Mouse (Mus musculus): ENCODE measurements at regions not wholly inside any gene's neighbourhood (a gene's known extent, or its start where the extent isn't known, plus 50 kb on each side); places are given as distances from the start of the nearest gene placed in this dataset.

GRCm38 (mm10) chr16:76153766-76154525 is 131.9 kb upstream of the Samsn1 start:
- Histone ChIP-seq H3K4me2 (ENCODE audit: insufficient read depth, low read depth, poor library complexity, severe bottlenecking) (no peak overlapping the region), H3K27ac (ENCODE audit: insufficient read depth, low read depth) (no peak overlapping the region), H3K9me3 (replicated peaks; ENCODE audit: low read length) (peaks cover 72% of the 10 kb centered on the region), H3K36me3 (replicated peaks in 1 of 2; ENCODE audit: control insufficient read depth in 1 of 2, insufficient read depth in 1 of 2, low read length in 1 of 2) (no peaks in the 10 kb centered on the region), H3K4me1 (ENCODE audit: control insufficient read depth in 1 of 2, insufficient read depth in 2 of 2) (no peaks in the 10 kb centered on the region), H3K79me2 (replicated peaks; ENCODE audit: control insufficient read depth, extremely low read depth, insufficient read depth, poor library complexity, severe bottlenecking) (no peaks in the 10 kb centered on the region), H3K4me3 (replicated peaks in 1 of 3; ENCODE audit: low read depth in 2 of 3, low read length in 2 of 3, poor library complexity in 1 of 3) (no peak overlapping the region), H3K9ac (ENCODE audit: insufficient read depth, low read depth) (no peak overlapping the region), H3K27me3 (replicated peaks) (no peaks in the 10 kb centered on the region)
- no peak for DNase-seq (ENCODE audit: extremely low read depth)
- dilution Hi-C loops (cut with MboI; ENCODE audit: extremely low pct_ligation_motif_present, extremely low pct_unique_long_range_greater_than_20kb, low sequenced_read_pairs) (no loop called here), in situ Hi-C loops (cut with MboI; ENCODE audit: low pct_ligation_motif_present, low pct_unique_long_range_greater_than_20kb, low sequenced_read_pairs) (no loop called here)
- TF ChIP-seq KAT2A (IDR thresholded peaks at IDR 0.05; ENCODE audit: insufficient replicate concordance, low read length) = no peak

- Histone ChIP-seq H3K79me2 (replicated peaks; ENCODE audit: control insufficient read depth, extremely low read depth, insufficient read depth, poor library complexity, severe bottlenecking) (no peaks in the 10 kb centered on the region), H3K27me3 (replicated peaks) (no peaks in the 10 kb centered on the region), H3K4me2 (ENCODE audit: insufficient read depth, low read depth, poor library complexity, severe bottlenecking) (no peak overlapping the region), H3K4me3 (replicated peaks in 1 of 3; ENCODE audit: low read depth in 2 of 3, low read length in 2 of 3, poor library complexity in 1 of 3) (no peak overlapping the region), H3K4me1 (ENCODE audit: control insufficient read depth in 1 of 2, insufficient read depth in 2 of 2) (no peaks in the 10 kb centered on the region), H3K9ac (ENCODE audit: insufficient read depth, low read depth) (no peak overlapping the region), H3K36me3 (replicated peaks in 1 of 2; ENCODE audit: control insufficient read depth in 1 of 2, insufficient read depth in 1 of 2, low read length in 1 of 2) (no peaks in the 10 kb centered on the region), H3K9me3 (replicated peaks; ENCODE audit: low read length) (peaks cover 65% of the 10 kb centered on the region), H3K27ac (ENCODE audit: insufficient read depth, low read depth) (no peak overlapping the region)
- no peak for DNase-seq (ENCODE audit: extremely low read depth)
- in situ Hi-C loops (cut with MboI; ENCODE audit: low pct_ligation_motif_present, low pct_unique_long_range_greater_than_20kb, low sequenced_read_pairs) (no loop called here), dilution Hi-C loops (cut with MboI; ENCODE audit: extremely low pct_ligation_motif_present, extremely low pct_unique_long_range_greater_than_20kb, low sequenced_read_pairs) (no loop called here)
- TF ChIP-seq BHLHE40 (IDR thresholded peaks at IDR 0.05; ENCODE audit: low read depth, low read length) (no peak), KAT2A (IDR thresholded peaks at IDR 0.05; ENCODE audit: insufficient replicate concordance, low read length) (no peak), POLR2AphosphoS2 (IDR thresholded peaks at IDR 0.05; ENCODE audit: low read depth, low read length) (no peak), USF2 (conservative IDR thresholded peaks at IDR 0.05; ENCODE audit: low read depth, low read length) (no peak), IRF4 (IDR thresholded peaks at IDR 0.05; ENCODE audit: low read depth, low read length) (no peak), PAX5 (IDR thresholded peaks at IDR 0.05; ENCODE audit: low read length) (no peak), ETS1 (conservative IDR thresholded peaks at IDR 0.05; ENCODE audit: low read depth, low read length) (no peak), CHD2 (IDR thresholded peaks at IDR 0.05; ENCODE audit: low read length) (no peak), JUN (IDR thresholded peaks at IDR 0.05; ENCODE audit: insufficient read depth, low read depth, low read length) (no peak)
Measured at GRCm38 (mm10) chr16:76149581-76149980, 127.5 kb upstream of the Samsn1 start.

- in situ Hi-C loops (cut with MboI; ENCODE audit: low pct_ligation_motif_present, low pct_unique_long_range_greater_than_20kb, low sequenced_read_pairs) = no loop called here
Measured at GRCm38 (mm10) chr16:76133892-76134291, 111.8 kb upstream of the Samsn1 start.

More at GRCm38 (mm10) chr16:76133892-76134291, 111.8 kb upstream of the Samsn1 start:
- no peaks in the 10 kb centered on the region for H3K4me1 ChIP-seq (ENCODE audit: control insufficient read depth in 1 of 2, insufficient read depth in 2 of 2)
- dilution Hi-C loops (cut with MboI; ENCODE audit: extremely low pct_ligation_motif_present, extremely low pct_unique_long_range_greater_than_20kb, low sequenced_read_pairs) = no loop called here
- H3K4me2 ChIP-seq (ENCODE audit: insufficient read depth, low read depth, poor library complexity, severe bottlenecking) = no peak overlapping the region
- no peak overlapping the region for H3K9ac ChIP-seq (ENCODE audit: insufficient read depth, low read depth)
- no peak for DNase-seq (ENCODE audit: extremely low read depth)
- H3K27me3 ChIP-seq (replicated peaks) = no peaks in the 10 kb centered on the region
- no peaks in the 10 kb centered on the region for H3K79me2 ChIP-seq (replicated peaks; ENCODE audit: control insufficient read depth, extremely low read depth, insufficient read depth, poor library complexity, severe bottlenecking)
- H3K27ac ChIP-seq (ENCODE audit: insufficient read depth, low read depth) = no peak overlapping the region
- no peak overlapping the region for H3K4me3 ChIP-seq (replicated peaks in 1 of 3; ENCODE audit: low read depth in 2 of 3, low read length in 2 of 3, poor library complexity in 1 of 3)
- TF ChIP-seq ZKSCAN1 (IDR thresholded peaks at IDR 0.05; ENCODE audit: borderline replicate concordance, low read depth, low read length) (no peak), CHD1 (IDR thresholded peaks at IDR 0.05; ENCODE audit: low read depth, low read length) (no peak), MXI1 (IDR thresholded peaks at IDR 0.05; ENCODE audit: low read depth, low read length) (no peak), CHD2 (IDR thresholded peaks at IDR 0.05; ENCODE audit: low read length) (no peak), MAZ (IDR thresholded peaks at IDR 0.05; ENCODE audit: low read depth, low read length) (no peak), ZMIZ1 (IDR thresholded peaks at IDR 0.05; ENCODE audit: low read depth, low read length) (no peak), MYC (IDR thresholded peaks at IDR 0.05; ENCODE audit: low read depth, low read length) (no peak), NELFE (IDR thresholded peaks at IDR 0.05; ENCODE audit: low read depth, low read length) (no peak)
- no peaks in the 10 kb centered on the region for H3K36me3 ChIP-seq (replicated peaks in 1 of 2; ENCODE audit: control insufficient read depth in 1 of 2, insufficient read depth in 1 of 2, low read length in 1 of 2)
- peaks cover 37% of the 10 kb centered on the region for H3K9me3 ChIP-seq (replicated peaks; ENCODE audit: low read length)
